Mouse (Mus musculus) frontal cortex, postnatal 25 days (tissue): Measurements from ENCODE around the gene St6galnac4.

Experiments
- DNase-seq, 2 experiments: peaks; one replicate each; pipeline ENCODE4 v3.0.0; 2022; ENCODE audit warnings: low spot score in 2 of 2

Gene St6galnac4

GRCm38 (mm10) chr2:32570698-32571494 lies 16.0 kb upstream of the St6galnac4 start, which contains the start of gene Dpm2:
TSS of gene Dpm2 (plus strand) at chr2:32570858.
- DNase-seq: peak; percentile 68 to 82

GRCm38 (mm10) chr2:32572196-32572595 lies 14.7 kb upstream of the St6galnac4 start:
- DNase-seq: no peak

- DNase-seq: no peak
Measured at GRCm38 (mm10) chr2:32574497-32574896, 12.4 kb upstream of the St6galnac4 start, which contains the start of gene Pip5kl1. TSS of gene Pip5kl1 (plus strand) at chr2:32574797.

- peak; percentile 57 to 72 for DNase-seq
Measured at GRCm38 (mm10) chr2:32574901-32575585, 11.9 kb upstream of the St6galnac4 start.

GRCm38 (mm10) chr2:32575586-32576160 lies 11.2 kb upstream of the St6galnac4 start, which contains the start of gene 9430097D07Rik:
TSS of gene 9430097D07Rik (minus strand) at chr2:32575684.
- peak; percentile 52 to 66 for DNase-seq

- no peak for DNase-seq
Measured at GRCm38 (mm10) chr2:32576532-32576931, 10.4 kb upstream of the St6galnac4 start.

- DNase-seq: no peak
Measured at GRCm38 (mm10) chr2:32578146-32579046, 8.5 kb upstream of the St6galnac4 start.

GRCm38 (mm10) chr2:32581450-32582095 lies 5.3 kb upstream of the St6galnac4 start:
- DNase-seq: peak; percentile 77 to 78

GRCm38 (mm10) chr2:32582830-32583799 lies 3.8 kb upstream of the St6galnac4 start:
- DNase-seq: peak; percentile 67 to 80

GRCm38 (mm10) chr2:32585149-32585714 lies 1.7 kb upstream of the St6galnac4 start:
- DNase-seq: no peak

GRCm38 (mm10) chr2:32587731-32588321 lies 931 bp downstream of the St6galnac4 start:
- no peak for DNase-seq

- no peak for DNase-seq
Measured at GRCm38 (mm10) chr2:32589213-32589795, 2.4 kb downstream of the St6galnac4 start.

GRCm38 (mm10) chr2:32590224-32590623 lies 3.3 kb downstream of the St6galnac4 start:
- DNase-seq: no peak

- no peak for DNase-seq
Measured at GRCm38 (mm10) chr2:32591249-32591648, 4.4 kb downstream of the St6galnac4 start.

GRCm38 (mm10) chr2:32596725-32597124 lies 9.8 kb downstream of the St6galnac4 start:
- DNase-seq: no peak

GRCm38 (mm10) chr2:32597248-32597647 lies 10.4 kb downstream of the St6galnac4 start:
- DNase-seq: no peak

- DNase-seq: no peak
Measured at GRCm38 (mm10) chr2:32597699-32598098, 10.8 kb downstream of the St6galnac4 start.

GRCm38 (mm10) chr2:32598506-32598905 lies 11.6 kb downstream of the St6galnac4 start:
- no peak for DNase-seq
